Mouse (Mus musculus) cerebellum, adult 8-10 months (tissue): ENCODE measurements around the gene Kpna1.
A peak's percentile ranks its signal among the peaks of the same experiment; 100 is the strongest.
"Not testable (repeated sequence)": the region's sequence is repeated elsewhere in the genome, so short reads cannot be mapped to it uniquely, and the experiment has no call there.

Experiments used
- DNase-seq: peaks from one replicate; pipeline ENCODE4 v3.0.0; 2022

Gene Kpna1

DNA sequence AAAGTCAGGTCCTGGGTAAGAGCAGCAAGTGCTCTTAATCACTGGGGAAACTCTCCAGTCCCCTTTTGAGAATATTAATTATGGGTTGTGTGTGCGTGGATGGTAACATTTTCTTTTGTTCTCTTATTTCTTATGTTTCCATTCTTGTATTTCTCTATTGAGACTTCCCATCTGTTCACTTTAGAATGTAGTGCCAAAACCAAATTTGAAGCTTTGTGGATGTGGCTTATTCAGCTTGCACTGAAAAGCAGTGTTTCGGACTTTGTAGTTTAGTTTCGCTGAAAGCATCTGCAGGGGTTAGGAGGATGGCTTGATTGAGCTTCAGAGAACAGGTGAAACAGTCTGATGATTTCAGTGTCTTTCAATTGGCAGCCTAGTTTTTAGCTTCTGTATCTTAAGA lies 14.8 kb downstream of the Kpna1 start:
- no peak for DNase-seq

DNA sequence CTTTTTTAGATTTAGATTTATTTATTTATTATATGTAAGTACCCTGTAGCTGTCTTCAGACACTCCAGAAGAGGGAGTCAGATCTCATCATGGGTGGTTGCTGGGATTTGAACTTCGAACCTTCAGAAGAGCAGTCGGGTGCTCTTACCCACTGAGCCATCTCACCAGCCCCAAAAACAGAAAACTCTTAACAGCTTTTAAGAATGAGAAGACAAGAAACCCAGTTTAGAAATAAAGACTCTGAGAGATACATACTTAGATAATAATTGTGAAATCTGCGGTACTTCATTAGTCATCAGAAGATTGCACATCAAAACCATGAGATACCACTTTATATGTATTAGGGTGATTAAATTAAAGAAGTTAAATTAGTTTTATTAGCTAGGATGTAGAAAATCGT lies 20.3 kb downstream of the Kpna1 start:
- DNase-seq, result not testable (repeated sequence)

DNA sequence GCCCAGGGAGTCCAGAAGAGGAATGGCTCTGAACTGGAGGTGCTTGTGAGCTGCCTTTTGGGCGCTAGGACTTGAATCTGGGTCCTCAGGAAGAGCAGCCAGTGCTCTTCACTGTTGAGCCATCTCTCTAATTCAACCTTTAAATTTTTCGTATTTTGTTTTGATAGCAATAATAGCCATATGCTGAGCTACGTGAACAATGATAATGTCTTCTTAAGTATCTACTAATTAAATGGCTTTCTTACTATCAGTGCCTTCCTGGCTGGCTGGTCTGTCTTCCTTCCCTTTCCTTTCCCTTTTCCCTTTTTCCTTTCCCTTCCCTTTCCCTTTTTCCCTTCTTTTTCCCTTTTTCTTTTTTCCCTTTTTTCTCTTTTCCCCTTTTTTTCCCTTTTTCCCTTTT lies 29.8 kb downstream of the Kpna1 start:
- no peak for DNase-seq

GRCm38 (mm10) chr16:36016335-36016734 lies 37.8 kb downstream of the Kpna1 start:
- DNase-seq, result no peak

GRCm38 (mm10) chr16:36028120-36028519 lies 49.6 kb downstream of the Kpna1 start:
- DNase-seq, result not testable (repeated sequence)

- DNase-seq, result peak; percentile 89
These were observed 62.4 kb downstream of the Kpna1 start, which contains the start of gene Wdr5b for GRCm38 (mm10) chr16:36040640-36041624. Wdr5b (plus strand) TSS chr16:36041190.

DNA sequence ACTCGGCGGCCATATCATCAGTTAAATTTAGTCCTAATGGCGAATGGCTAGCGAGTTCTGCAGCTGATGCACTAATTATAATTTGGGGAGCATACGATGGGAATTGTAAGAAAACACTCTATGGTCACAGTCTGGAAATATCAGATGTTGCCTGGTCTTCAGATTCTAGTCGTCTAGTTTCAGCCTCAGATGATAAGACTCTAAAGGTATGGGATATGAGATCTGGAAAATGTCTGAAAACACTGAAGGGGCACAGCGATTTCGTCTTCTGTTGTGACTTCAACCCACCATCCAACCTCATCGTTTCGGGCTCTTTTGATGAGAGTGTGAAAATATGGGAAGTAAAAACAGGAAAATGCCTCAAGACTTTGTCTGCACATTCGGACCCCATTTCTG lies 63.1 kb downstream of the Kpna1 start:
- DNase-seq, result no peak

- no peak for DNase-seq
These were observed 64.5 kb downstream of the Kpna1 start for GRCm38 (mm10) chr16:36043073-36043472.

GRCm38 (mm10) chr16:36043964-36044363 lies 65.4 kb downstream of the Kpna1 start:
- no peak for DNase-seq

- DNase-seq, result no peak
These were observed 69.0 kb downstream of the Kpna1 start for GRCm38 (mm10) chr16:36047538-36047937.

DNA sequence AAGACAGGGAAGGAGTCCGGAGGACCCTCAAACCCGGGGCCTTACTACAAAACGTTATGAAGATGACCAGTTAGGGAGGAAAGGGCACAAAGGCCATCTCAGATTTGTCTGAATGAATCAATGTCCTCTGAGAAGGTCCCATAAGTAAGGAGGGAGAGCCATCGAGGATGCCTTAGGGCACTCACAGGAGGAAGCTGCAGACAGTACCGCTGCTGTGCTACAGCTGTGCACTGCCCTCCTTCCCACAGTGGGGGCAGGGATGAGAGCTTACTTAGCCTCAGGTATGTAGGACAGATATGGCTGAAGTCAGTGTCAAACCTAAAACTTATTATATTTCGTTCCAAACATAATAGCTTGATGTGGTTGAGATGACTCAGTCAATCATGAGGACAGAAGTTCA lies 72.9 kb downstream of the Kpna1 start:
- DNase-seq, result no peak

DNA sequence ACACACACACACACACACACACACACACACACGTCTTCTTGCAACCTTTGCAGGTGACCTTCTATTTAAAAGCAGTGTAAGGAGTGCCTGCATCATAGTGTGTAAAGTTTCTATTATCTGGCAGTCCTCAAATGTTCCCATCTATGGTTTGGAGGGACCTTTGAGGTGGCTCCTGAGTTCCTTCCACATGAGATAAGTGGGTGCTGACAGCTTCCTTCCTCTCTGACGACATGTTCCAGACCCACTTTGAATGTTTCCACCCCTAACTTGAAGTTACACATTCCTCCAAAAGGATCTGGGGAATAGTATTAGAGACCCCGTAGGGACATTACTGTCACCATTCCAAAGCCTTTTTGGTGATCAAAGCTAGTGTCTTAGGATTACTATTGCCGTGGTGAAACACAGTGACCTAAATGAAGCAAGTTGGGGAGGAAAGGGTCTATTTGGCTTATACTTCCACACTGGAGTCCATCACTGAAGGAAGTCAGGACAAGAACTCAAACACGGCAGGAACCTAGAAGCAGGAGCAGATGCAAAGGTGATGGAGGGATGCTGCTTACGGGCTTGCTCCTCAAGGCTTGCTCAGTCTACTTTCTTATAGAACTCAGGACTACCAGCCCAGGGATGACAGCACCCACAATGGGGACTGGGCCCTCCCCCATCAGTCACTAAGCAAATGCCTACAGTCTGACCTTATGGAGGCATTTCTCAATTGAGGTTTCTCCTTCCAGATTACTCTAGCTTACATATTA lies 75.2 kb downstream of the Kpna1 start:
- DNase-seq, result no peak

DNA sequence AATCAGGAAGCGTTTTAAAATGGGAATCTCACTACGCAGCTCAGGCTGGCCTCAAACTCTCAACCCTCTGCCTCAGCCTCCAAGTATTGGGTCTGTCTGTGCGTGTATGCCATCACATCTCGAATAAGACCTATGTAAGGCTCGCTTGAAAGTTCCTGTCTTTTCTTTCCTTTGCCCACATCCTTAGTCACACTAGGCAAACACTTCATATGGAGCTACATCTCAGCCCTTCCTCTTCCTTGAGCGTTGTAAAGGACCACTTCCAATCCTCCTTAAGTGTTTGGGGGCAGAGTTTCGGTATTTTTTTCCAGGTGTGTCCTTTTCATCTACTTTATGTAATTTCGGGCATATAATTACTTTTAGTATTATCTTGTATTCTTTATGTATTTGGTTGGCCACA lies 76.4 kb downstream of the Kpna1 start:
- no peak for DNase-seq

DNA sequence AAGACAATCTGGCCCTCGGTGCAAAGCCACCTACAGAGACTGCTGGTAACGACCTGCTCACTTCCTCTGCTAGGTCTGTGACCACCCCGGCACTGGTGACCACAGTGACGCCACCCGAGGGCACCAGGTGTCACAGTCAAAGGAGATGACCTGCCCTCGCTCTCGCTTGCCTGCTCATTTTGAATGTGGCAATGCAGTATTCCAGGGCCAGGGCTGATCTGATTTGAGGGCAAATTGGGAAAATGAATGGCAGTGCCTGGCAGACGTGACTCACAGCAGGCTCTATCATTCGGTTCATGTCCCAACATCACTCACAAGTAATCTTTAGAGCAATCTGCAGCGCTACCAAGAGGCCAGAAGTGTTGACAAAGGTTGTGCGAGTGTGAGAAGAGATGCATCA lies 77.9 kb downstream of the Kpna1 start:
- no peak for DNase-seq

- DNase-seq, result no peak
These were observed 79.5 kb downstream of the Kpna1 start for GRCm38 (mm10) chr16:36057933-36058475.

DNA sequence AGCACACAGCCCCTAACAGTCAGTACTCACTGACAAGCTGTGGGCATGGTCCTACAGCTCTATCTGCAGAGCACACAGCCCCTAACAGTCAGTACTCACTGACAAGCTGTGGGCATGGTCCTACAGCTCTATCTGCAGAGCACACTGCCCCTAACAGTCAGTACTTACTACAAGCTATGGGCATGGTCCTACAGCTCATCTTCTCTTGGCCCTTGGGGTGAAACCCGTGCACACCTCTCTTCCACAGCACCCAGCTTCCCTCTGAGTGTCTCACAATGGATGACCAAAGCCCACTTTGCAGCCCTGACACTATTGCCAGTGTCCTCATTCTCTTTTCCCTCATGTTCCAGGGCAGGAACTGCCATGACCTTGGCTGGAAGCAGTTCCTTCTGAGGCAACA lies 84.0 kb downstream of the Kpna1 start:
- DNase-seq, result not testable (repeated sequence)

DNA sequence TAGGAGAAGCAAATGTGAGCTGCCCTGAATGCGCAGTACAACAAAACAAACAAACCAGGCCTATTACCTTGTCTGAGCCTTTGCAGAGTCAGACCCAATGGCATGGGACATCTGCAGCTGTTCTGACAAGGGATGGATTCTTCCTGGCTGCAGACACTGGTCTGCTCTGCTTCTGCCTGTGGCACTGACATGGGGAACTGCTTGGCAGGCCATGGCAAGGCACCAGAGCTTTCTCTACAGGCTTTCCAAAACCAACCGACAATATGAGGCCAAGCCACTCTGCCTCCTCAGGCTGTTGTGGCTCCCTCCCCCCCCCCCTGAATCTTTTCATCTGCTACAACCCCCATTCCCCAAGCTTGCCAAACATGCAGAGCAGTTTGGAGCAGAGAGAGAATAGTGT lies 84.8 kb downstream of the Kpna1 start:
- DNase-seq, result no peak

GRCm38 (mm10) chr16:36064904-36065303 lies 86.4 kb downstream of the Kpna1 start:
- DNase-seq, result no peak

DNA sequence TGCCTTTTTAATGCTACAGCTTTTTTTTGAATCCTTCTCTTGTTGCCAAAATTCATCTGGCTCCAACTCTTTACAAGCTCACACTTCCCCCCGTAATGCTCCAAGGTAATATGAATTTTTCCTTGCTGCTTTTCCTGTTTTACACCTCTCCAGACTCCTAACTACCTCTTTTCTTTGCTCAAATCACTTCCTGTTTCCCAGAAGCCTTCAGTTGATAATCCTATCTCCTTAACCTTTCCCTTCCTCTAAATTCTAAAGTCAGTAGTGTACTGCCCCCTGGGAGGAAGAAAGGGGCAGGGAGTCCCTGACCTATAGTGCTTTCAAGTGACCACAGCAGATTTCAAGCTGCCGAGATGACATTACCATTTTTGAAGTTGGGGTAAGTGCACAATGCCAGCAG lies 89.1 kb downstream of the Kpna1 start:
- no peak for DNase-seq

DNA sequence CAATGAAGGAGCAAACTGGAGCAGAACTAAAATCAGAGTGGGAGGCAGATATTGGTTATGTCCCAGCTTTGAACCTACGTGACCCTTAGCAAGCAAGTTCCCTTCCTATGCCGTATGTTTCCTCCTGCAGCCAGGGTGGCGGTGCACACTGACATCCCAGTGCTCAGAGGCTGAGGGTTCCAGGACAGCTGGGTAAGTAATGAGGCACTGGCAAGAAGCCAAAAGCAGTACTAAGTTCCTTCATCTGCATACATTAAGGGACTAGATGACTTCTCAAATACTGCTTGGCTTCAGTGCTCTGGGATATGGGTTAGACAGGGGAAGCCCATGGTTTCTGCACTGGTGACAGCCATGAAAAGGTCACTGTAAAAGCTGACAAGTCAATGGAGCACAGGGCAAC lies 89.8 kb downstream of the Kpna1 start:
- no peak for DNase-seq

DNA sequence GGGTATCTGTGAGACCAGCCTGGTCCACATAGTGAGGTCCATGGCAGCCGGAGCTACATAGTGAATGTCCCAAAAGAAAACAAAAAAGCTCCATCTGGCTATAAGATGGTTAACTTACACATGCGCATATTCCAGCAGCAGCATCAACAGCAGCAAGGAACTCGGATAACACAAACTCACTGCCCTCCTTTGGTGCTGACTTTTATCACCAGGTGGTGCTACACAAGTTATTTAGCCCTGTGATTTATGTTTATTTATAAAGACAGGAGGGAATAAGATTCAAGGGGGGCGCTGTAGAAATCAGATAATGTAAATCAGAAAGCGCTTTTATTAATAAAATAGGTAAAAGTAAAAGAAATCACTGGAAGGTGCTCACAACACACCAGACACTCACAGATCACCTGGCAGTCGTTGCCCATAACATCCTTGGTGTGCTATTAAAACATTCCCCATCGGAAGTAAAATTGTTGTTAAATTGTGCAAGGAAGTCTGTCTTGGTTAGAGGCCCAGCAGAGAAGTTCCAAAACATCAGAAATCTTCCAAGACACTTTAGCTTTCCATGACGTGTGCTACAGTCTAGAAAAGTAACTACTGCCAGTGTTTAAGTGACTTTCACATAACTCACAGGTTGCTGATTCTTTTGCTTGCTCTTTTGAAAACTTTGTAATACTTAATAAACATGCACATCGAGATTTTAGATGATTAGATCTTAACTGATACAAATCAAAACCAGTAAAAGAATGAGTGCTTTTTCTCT lies 91.4 kb downstream of the Kpna1 start:
- DNase-seq, result no peak

DNA sequence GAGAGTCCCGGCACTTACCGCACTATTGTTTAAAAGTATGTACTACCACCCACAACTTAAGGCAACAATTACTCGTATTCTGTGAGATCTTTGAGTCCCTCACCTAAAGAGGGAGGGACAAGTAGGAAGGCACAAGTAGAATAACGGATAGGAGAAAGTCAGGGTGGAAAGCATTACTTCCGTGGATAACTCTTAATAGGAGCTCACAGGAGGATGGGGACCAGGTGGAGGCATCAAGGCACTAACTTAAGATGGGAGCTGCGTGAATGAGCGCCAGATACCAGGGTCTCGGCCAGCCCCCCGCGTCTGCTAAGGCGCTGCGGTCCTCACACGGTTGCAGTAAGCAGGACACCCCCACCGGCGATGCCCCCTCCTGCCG lies 92.5 kb downstream of the Kpna1 start:
- DNase-seq, result no peak
